Mouse (Mus musculus) left cerebral cortex, adult 6 months (tissue): ENCODE measurements around the gene Il19. TPM values are rescaled to one million over a fixed set of nuclear protein-coding genes. Genes with fewer than 3 reads are reported as not detected.

ENCODE experiments used
- long read RNA-seq, 2 experiments: library from polyadenylated mRNA; unstranded; transcript quantifications; one replicate each; pipeline ENCODE4 v2.0.0; 2019 to 2020
- polyA plus RNA-seq: library from polyadenylated mRNA; unstranded; fragments of <200 nt; fragmentation: Nextera tagmentation; gene quantifications from 2 replicates; pipeline ENCODE4 v1.2.3, GENCODE M21; 2021

Gene Il19
- not detected in 2 replicates for polyA plus RNA-seq
- long read RNA-seq, experiment 1: 0 reads
- long read RNA-seq, experiment 2: 0 reads

GRCm38 (mm10) chr1:130940065-130940687 lies at the start of gene Il19:
Il19 (minus strand) TSS chr1:130940115.

GRCm38 (mm10) chr1:130911401-130912010 lies 28.4 kb downstream of the Il19 start, which contains the start of gene Il20:
Il20 (minus strand) TSS chr1:130911451.

GRCm38 (mm10) chr1:130887354-130887753 lies 52.6 kb downstream of the Il19 start, which contains the start of gene Il24:
Il24 (minus strand) TSS chr1:130887454.

Other genes with a start within 250 kb of the Il19 start
- gene Gm29427, start 224.3 kb downstream of the Il19 start, polyA plus RNA-seq: not detected in 2 replicates
- gene Yod1, start 222.8 kb downstream of the Il19 start, polyA plus RNA-seq: 20.3 and 28.7 TPM in 2 replicates
- 6.5 and 7.2 TPM in 2 replicates for gene Pfkfb2, start 210.9 kb downstream of the Il19 start, polyA plus RNA-seq
- gene AA986860, start 208.1 kb downstream of the Il19 start, polyA plus RNA-seq: 0.89 and 0.95 TPM in 2 replicates
- not detected in 2 replicates for gene Fcamr, start 139.2 kb downstream of the Il19 start, polyA plus RNA-seq
- 0.06 TPM in 1 of 2 replicates, not detected in the other for gene Pigr, start 113.4 kb downstream of the Il19 start, polyA plus RNA-seq
- gene Fcmr, start 74.4 kb downstream of the Il19 start, polyA plus RNA-seq: 0.35 and 0.97 TPM in 2 replicates
- not detected in 2 replicates for gene Il24, start 52.7 kb downstream of the Il19 start, polyA plus RNA-seq
- gene Il20, start 28.7 kb downstream of the Il19 start, polyA plus RNA-seq: not detected in 2 replicates
- gene Il10, start 79.7 kb upstream of the Il19 start, polyA plus RNA-seq: not detected in 2 replicates
- 3.1 and 3.2 TPM in 2 replicates for gene Mapkapk2, start 157.7 kb upstream of the Il19 start, polyA plus RNA-seq
- 5.3 and 5.9 TPM in 2 replicates for gene Dyrk3, start 198.2 kb upstream of the Il19 start, polyA plus RNA-seq
- 13.4 and 16.9 TPM in 2 replicates for gene Eif2d, start 213.1 kb upstream of the Il19 start, polyA plus RNA-seq